Mouse (Mus musculus) stomach, postnatal 0 days (tissue): ENCODE data around the gene Mrnip. TPM values are rescaled to one million over a fixed set of nuclear protein-coding genes. Genes with fewer than 3 reads are reported as not detected.

Experiments
- ATAC-seq: fragments of 200-750 bp; cut with Nextera tagmentation; 2 replicates; pipeline ENCODE4 v1.8.0; 2017; ENCODE audit not compliant: low FRiP score, low TSS enrichment
- DNase-seq: peaks from one replicate; pipeline ENCODE4 v3.0.0-alpha.2; 2016; ENCODE audit warnings: low spot score
- H3K27ac ChIP-seq: fragments of 300-500 bp; sonication (generic); replicated peaks from 2 replicates; pipeline ENCODE4 v1.5.1; 2014; ENCODE audit warnings: mild to moderate bottlenecking, control low read depth
- H3K27me3 ChIP-seq: fragments of 300-500 bp; sonication (generic); 2 replicates; pipeline ENCODE4 v1.6.1; 2014; ENCODE audit warnings: low read length; ENCODE audit not compliant: control insufficient read depth, insufficient read depth
- H3K36me3 ChIP-seq: fragments of 300-500 bp; sonication (generic); 2 replicates; pipeline ENCODE4 v1.6.1; 2014; ENCODE audit warnings: low read length, mixed read lengths; ENCODE audit not compliant: control insufficient read depth, insufficient read depth
- H3K4me1 ChIP-seq: fragments of 300-500 bp; sonication (generic); replicated peaks from 2 replicates; pipeline ENCODE4 v1.6.1; 2014; ENCODE audit warnings: antibody characterized with exemption; ENCODE audit not compliant: control insufficient read depth, insufficient read depth
- H3K4me2 ChIP-seq: fragments of 300-500 bp; sonication (generic); replicated peaks from 2 replicates; pipeline ENCODE4 v1.6.1; 2014; ENCODE audit warnings: low read depth, mild to moderate bottlenecking, control low read depth, moderate library complexity
- H3K4me3 ChIP-seq: fragments of 300-500 bp; sonication (generic); 2 replicates; pipeline ENCODE4 v1.5.1; 2014; ENCODE audit warnings: low read depth, low read length, control low read depth
- H3K9ac ChIP-seq: fragments of 300-500 bp; sonication (generic); 2 replicates; pipeline ENCODE4 v1.6.1; 2014; ENCODE audit warnings: mild to moderate bottlenecking, low read length, control low read depth, mixed read lengths
- H3K9me3 ChIP-seq: fragments of 300-500 bp; sonication (generic); 2 replicates; pipeline ENCODE4 v1.6.1; 2016; ENCODE audit warnings: low read length; ENCODE audit not compliant: control insufficient read depth
- CTCF ChIP-seq: IDR thresholded peaks from 2 replicates; pipeline ENCODE4 v1.5.1; 2016; ENCODE audit warnings: antibody characterized with exemption, low read depth, mild to moderate bottlenecking, moderate library complexity
- EP300 ChIP-seq: optimal IDR thresholded peaks from 2 replicates; pipeline ENCODE3; 2016; ENCODE audit warnings: antibody characterized with exemption
- WGBS: fragments of 180-500 bp; shearing (Covaris S2); extraction: QIAGEN DNeasy Blood & Tissue Kit; methylation state at CpG from one replicate; pipeline ENCODE4 v1.1.7; 2014; 5-methylcytosine and 5-hydroxymethylcytosine counted together
- polyA plus RNA-seq: library from polyadenylated mRNA; unstranded; fragments of >200 nt; fragmentation: Nextera tagmentation; extraction: Ambion mirVana; gene quantifications from 2 replicates; pipeline ENCODE4 v1.2.1, GENCODE M21; 2015

The Mrnip gene
- polyA plus RNA-seq, 1 experiment from 2014 or later, result 6.1 TPM

GRCm38 (mm10) chr11:50162338-50163050 is 11.8 kb upstream of the Mrnip start:
- H3K4me3 ChIP-seq, result no peak overlapping the region
- H3K27ac ChIP-seq, result 0 out of 2 replicates have a peak overlapping the region, but pooled peaks have one; percentile 18
- ATAC-seq (no peak), DNase-seq (no peak)
- H3K4me2 ChIP-seq, result no peak overlapping the region
- H3K9me3 ChIP-seq, result no peaks in the 10 kb centered on the region
- no peaks in the 10 kb centered on the region for H3K4me1 ChIP-seq
- no peaks in the 10 kb centered on the region for H3K27me3 ChIP-seq
- WGBS, result 98% methylated on average over 3 of the region's 3 CpGs
- TF ChIP-seq CTCF (no peak), EP300 (no peak)
- peaks cover 33% of the 10 kb centered on the region for H3K36me3 ChIP-seq
- no peak overlapping the region for H3K9ac ChIP-seq

- no peak overlapping the region for H3K4me2 ChIP-seq
- no peak overlapping the region for H3K27ac ChIP-seq
- H3K36me3 ChIP-seq, result peaks cover 22% of the 10 kb centered on the region
- ATAC-seq (no peak), DNase-seq (no peak)
- no peaks in the 10 kb centered on the region for H3K27me3 ChIP-seq
- H3K9ac ChIP-seq, result no peak overlapping the region
- WGBS, result 87% methylated on average over 5 of the region's 5 CpGs
- no peaks in the 10 kb centered on the region for H3K9me3 ChIP-seq
- no peaks in the 10 kb centered on the region for H3K4me1 ChIP-seq
- TF ChIP-seq EP300 (no peak), CTCF (no peak)
- no peak overlapping the region for H3K4me3 ChIP-seq
Observed at GRCm38 (mm10) chr11:50168352-50168751, 5.9 kb upstream of the Mrnip start.

DNA sequence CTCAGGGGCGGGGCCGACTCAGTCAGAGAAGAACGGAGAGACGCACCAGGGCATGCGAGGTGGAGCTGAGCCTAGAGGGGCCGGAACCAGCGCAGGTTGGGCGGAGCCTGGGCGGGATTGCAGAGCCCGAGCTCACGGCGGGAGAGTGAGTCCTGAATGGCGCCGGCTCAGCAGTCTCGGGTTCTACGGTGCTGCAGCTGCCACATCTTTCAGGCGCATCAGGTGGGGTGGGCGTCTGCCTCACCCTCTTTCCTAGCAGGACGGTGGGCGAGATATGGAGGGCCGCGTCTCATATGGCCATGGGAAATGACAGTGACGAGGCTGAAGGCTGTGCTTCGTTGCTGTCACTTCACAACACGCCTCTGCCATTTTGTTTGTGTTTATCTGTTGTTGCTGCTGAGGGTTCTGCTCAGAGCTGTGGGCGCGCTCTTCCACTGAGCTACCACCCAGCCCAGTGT is 515 bp downstream of the Mrnip start:
- peaks cover 9% of the 10 kb centered on the region for H3K36me3 ChIP-seq
- H3K27me3 ChIP-seq, result no peaks in the 10 kb centered on the region
- peak overlapping the region; percentile 64 for H3K4me3 ChIP-seq
- DNase-seq, result peak; percentile 100
- peak overlapping the region; percentile 83 for H3K9ac ChIP-seq
- peak; percentile 99 for ATAC-seq
- H3K4me1 ChIP-seq, result no peaks in the 10 kb centered on the region
- peak overlapping the region; percentile 56; the same call in 1 of the 2 replicates for H3K27ac ChIP-seq
- under 1% methylated on average over 27 of the region's 27 CpGs for WGBS
- H3K9me3 ChIP-seq, result no peaks in the 10 kb centered on the region
- no peak for TF ChIP-seq EP300
- TF ChIP-seq CTCF, result no peak
- peak overlapping the region; percentile 84 for H3K4me2 ChIP-seq

- Histone ChIP-seq H3K9me3 (no peaks in the 10 kb centered on the region), H3K36me3 (peaks cover 2% of the 10 kb centered on the region; the same call in 1 of the 2 replicates), H3K27me3 (no peaks in the 10 kb centered on the region), H3K9ac (no peak overlapping the region), H3K4me2 (no peak overlapping the region), H3K4me3 (no peak overlapping the region), H3K4me1 (no peaks in the 10 kb centered on the region), H3K27ac (no peak overlapping the region)
- TF ChIP-seq EP300, result no peak
- TF ChIP-seq CTCF, result no peak
- ATAC-seq (no peak), DNase-seq (no peak)
- WGBS, result 42% methylated on average over 3 of the region's 3 CpGs
Observed at GRCm38 (mm10) chr11:50176351-50176750, 2.1 kb downstream of the Mrnip start.

GRCm38 (mm10) chr11:50177111-50177510 is 2.9 kb downstream of the Mrnip start:
- TF ChIP-seq CTCF (no peak), EP300 (no peak)
- Histone ChIP-seq H3K4me2 (no peak overlapping the region), H3K4me1 (no peaks in the 10 kb centered on the region), H3K9ac (no peak overlapping the region), H3K36me3 (no peaks in the 10 kb centered on the region), H3K27ac (no peak overlapping the region), H3K27me3 (no peaks in the 10 kb centered on the region), H3K9me3 (no peaks in the 10 kb centered on the region), H3K4me3 (no peak overlapping the region)
- ATAC-seq (no peak), DNase-seq (no peak)
- 71% methylated on average over 6 of the region's 6 CpGs for WGBS

DNA sequence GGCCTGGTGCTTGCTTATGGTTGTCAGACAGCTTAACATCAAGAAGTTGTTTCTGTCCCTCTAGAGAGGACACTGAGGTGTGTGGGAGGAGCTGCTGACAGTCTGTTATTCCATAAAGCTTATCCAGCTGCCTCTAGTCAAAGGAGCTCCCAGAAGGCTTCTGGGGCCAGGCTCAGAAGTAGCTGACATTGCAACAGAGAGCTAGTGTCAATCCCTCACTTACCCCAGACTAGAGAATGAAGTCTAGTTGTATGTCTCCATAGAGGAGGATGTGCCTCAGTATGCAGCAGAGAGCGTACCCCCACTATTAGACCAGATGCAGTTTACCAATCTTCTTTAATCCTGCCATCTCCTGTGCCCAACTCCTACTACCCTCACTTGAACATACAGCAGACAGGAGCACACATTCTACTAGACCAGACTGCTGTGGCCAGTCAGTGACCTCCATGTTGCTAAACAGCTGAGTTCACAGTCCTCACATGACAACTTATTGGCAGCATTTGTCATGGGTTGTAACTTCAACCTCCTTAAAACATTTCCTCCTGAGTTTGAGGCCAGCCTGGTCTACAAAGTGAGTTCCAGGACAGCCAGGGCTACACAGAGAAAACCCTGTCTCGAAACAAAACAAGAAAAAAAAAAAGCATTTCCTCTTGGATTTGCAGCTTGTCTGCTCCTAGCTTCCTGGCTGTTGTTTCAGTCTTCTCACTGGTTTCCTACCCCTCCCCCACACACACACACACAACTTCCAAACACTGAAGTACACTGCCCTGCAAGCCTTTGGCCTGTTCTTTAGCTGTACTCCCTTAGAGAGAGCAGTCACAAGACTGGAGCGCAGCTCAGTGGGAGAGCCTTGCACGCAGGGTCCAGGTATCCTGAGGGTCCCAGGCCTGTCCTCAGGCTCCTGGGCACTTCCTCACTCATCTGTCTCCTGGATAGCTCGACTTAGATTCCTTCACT is 4.6 kb downstream of the Mrnip start:
- H3K36me3 ChIP-seq, result no peaks in the 10 kb centered on the region
- no peaks in the 10 kb centered on the region for H3K9me3 ChIP-seq
- no peak overlapping the region for H3K27ac ChIP-seq
- WGBS, result 71% methylated on average over 5 of the region's 5 CpGs
- no peak overlapping the region for H3K4me2 ChIP-seq
- no peak overlapping the region for H3K4me3 ChIP-seq
- no peak overlapping the region for H3K9ac ChIP-seq
- ATAC-seq (no peak), DNase-seq (no peak)
- H3K27me3 ChIP-seq, result no peaks in the 10 kb centered on the region
- TF ChIP-seq EP300, result no peak
- no peak for TF ChIP-seq CTCF
- no peaks in the 10 kb centered on the region for H3K4me1 ChIP-seq
